Mouse (Mus musculus): ENCODE data around the gene Cobl. TPM values are rescaled to one million over a fixed set of nuclear protein-coding genes. Genes with fewer than 3 reads are reported as not detected.

Gene Cobl
- total RNA-seq, 2 experiments from 2014 or later, result 101 to 123 TPM

GRCm38 (mm10) chr11:12257324-12258118 is 207.2 kb downstream of the Cobl start:
- Histone ChIP-seq H3K27ac (no peak overlapping the region), H3K4me3 (no peak overlapping the region)
- no peak for TF ChIP-seq CTCF (IDR thresholded peaks at IDR 0.05)
- no peak for DNase-seq
- intact Hi-C loops (cut with DNase I), result no loop called here

- H3K27ac ChIP-seq, result no peak overlapping the region
- intact Hi-C loops (cut with DNase I), result no loop called here
- no peak for TF ChIP-seq CTCF (IDR thresholded peaks at IDR 0.05)
- no peak for DNase-seq
- no peak overlapping the region for H3K4me3 ChIP-seq
Observed at GRCm38 (mm10) chr11:12245327-12245915, 219.3 kb downstream of the Cobl start.

- H3K4me3 ChIP-seq, result no peak overlapping the region
- DNase-seq, result no peak
- no peak for TF ChIP-seq CTCF (IDR thresholded peaks at IDR 0.05)
- intact Hi-C loops (cut with DNase I), result no loop called here
- no peak overlapping the region for H3K27ac ChIP-seq
Observed at GRCm38 (mm10) chr11:12236341-12236740, 228.4 kb downstream of the Cobl start.

GRCm38 (mm10) chr11:12234876-12235275 is 229.9 kb downstream of the Cobl start:
- no peak for DNase-seq
- no peak for TF ChIP-seq CTCF (IDR thresholded peaks at IDR 0.05)

GRCm38 (mm10) chr11:12234126-12234525 is 230.6 kb downstream of the Cobl start:
- no peak for TF ChIP-seq CTCF (IDR thresholded peaks at IDR 0.05)
- Histone ChIP-seq H3K4me3 (no peak overlapping the region), H3K27ac (no peak overlapping the region)
- no peak for DNase-seq
- intact Hi-C loops (cut with DNase I), result no loop called here

More at GRCm38 (mm10) chr11:12234876-12235275, 229.9 kb downstream of the Cobl start:
- intact Hi-C loops (cut with DNase I), result no loop called here
- Histone ChIP-seq H3K4me3 (no peak overlapping the region), H3K27ac (no peak overlapping the region)

- no peak overlapping the region for H3K27ac ChIP-seq
- DNase-seq, result no peak
- H3K4me3 ChIP-seq, result no peak overlapping the region
- TF ChIP-seq CTCF (IDR thresholded peaks at IDR 0.05), result no peak
- intact Hi-C loops (cut with DNase I), result no loop called here
Observed at GRCm38 (mm10) chr11:12232743-12233125, 232.0 kb downstream of the Cobl start.

- no peak overlapping the region for H3K27ac ChIP-seq
- H3K4me3 ChIP-seq, result no peak overlapping the region
- intact Hi-C loops (cut with DNase I), result no loop called here
- no peak for DNase-seq
- TF ChIP-seq CTCF (IDR thresholded peaks at IDR 0.05), result no peak
Observed at GRCm38 (mm10) chr11:12232041-12232742, 232.6 kb downstream of the Cobl start.

- no peak; the same call in 1 of the 2 replicates for TF ChIP-seq CTCF (IDR thresholded peaks at IDR 0.05)
- Histone ChIP-seq H3K4me3 (no peak overlapping the region), H3K27ac (no peak overlapping the region)
- intact Hi-C loops (cut with DNase I), result no loop called here
- peak; percentile 47 for DNase-seq
Observed at GRCm38 (mm10) chr11:12231481-12232035, 233.2 kb downstream of the Cobl start.

- intact Hi-C loops (cut with DNase I), result no loop called here
- no peak overlapping the region for H3K27ac ChIP-seq
- DNase-seq, result no peak
- no peak for TF ChIP-seq CTCF (IDR thresholded peaks at IDR 0.05)
- H3K4me3 ChIP-seq, result no peak overlapping the region
Observed at GRCm38 (mm10) chr11:12229411-12229810, 235.3 kb downstream of the Cobl start.

GRCm38 (mm10) chr11:12227343-12227742 is 237.4 kb downstream of the Cobl start:
- H3K4me3 ChIP-seq, result no peak overlapping the region
- intact Hi-C loops (cut with DNase I), result no loop called here
- no peak overlapping the region for H3K27ac ChIP-seq
- no peak for DNase-seq
- TF ChIP-seq CTCF (IDR thresholded peaks at IDR 0.05), result no peak

- intact Hi-C loops (cut with DNase I), result no loop called here
- no peak for DNase-seq
- H3K4me3 ChIP-seq, result no peak overlapping the region
- no peak for TF ChIP-seq CTCF (IDR thresholded peaks at IDR 0.05)
- no peak overlapping the region for H3K27ac ChIP-seq
Observed at GRCm38 (mm10) chr11:12219594-12220530, 244.9 kb downstream of the Cobl start.

GRCm38 (mm10) chr11:12216897-12217296 is 247.9 kb downstream of the Cobl start:
- H3K27ac ChIP-seq, result no peak overlapping the region
- no peak for TF ChIP-seq CTCF (IDR thresholded peaks at IDR 0.05)
- no peak overlapping the region for H3K4me3 ChIP-seq
- DNase-seq, result no peak
- intact Hi-C loops (cut with DNase I), result no loop called here
